Mouse (Mus musculus) regulatory T cell (primary cell): ENCODE data around the gene Olfr1352.
"Not testable (repeated sequence)": the region's sequence is repeated elsewhere in the genome, so short reads cannot be mapped to it uniquely, and the experiment has no call there.

Experiments
- in situ Hi-C: fragments of 300-600 bp; cut with MboI, MseI; formaldehyde crosslinking; loops from one replicate; pipeline ENCODE4 v1.15.1; 2025; ENCODE audit warnings: high pct_unique_total_duplicates

Olfr1352 gene

GRCm38 (mm10) chr10:78980750-78981149 is at the start of gene Olfr1352:
TSS of gene Olfr1352 (plus strand) at chr10:78981050.
- in situ Hi-C loops = loop anchor here (10.0 kb wide), 1 partner anchor 174 kb away; no protein-coding TSS in a partner anchor

- in situ Hi-C loops = not testable (repeated sequence)
These were observed 30.5 kb upstream of the Olfr1352 start, which contains the start of gene Olfr8 for GRCm38 (mm10) chr10:78950336-78950735. TSS of gene Olfr8 (plus strand) at chr10:78950636.

GRCm38 (mm10) chr10:78963009-78963408 is 17.8 kb upstream of the Olfr1352 start, which contains the start of gene Olfr1353:
TSS of gene Olfr1353 (plus strand) at chr10:78963309.
- in situ Hi-C loops = not testable (repeated sequence)

- in situ Hi-C loops = no loop called here
These were observed 31.3 kb downstream of the Olfr1352 start, which contains the start of gene Olfr1351 for GRCm38 (mm10) chr10:79012172-79012571. TSS of gene Olfr1351 (plus strand) at chr10:79012472.

GRCm38 (mm10) chr10:79028441-79028840 is 47.6 kb downstream of the Olfr1352 start, which contains the start of gene Olfr57:
TSS of gene Olfr57 (plus strand) at chr10:79028741.
- in situ Hi-C loops = no loop called here
